Mouse (Mus musculus) left cerebral cortex, adult 18-20 months (tissue): ENCODE measurements around the gene Hist1h2ac. TPM values are rescaled to one million over a fixed set of nuclear protein-coding genes. Genes with fewer than 3 reads are reported as not detected.

Experiments
- DNase-seq, 2 experiments: peaks; one replicate each; pipeline ENCODE4 v3.0.0; 2021 to 2022; ENCODE audit warnings: low spot score in 2 of 2, mixed read lengths in 1 of 2
- microRNA-seq, 2 experiments: library from miRNA; unstranded; fragments of <30 nt; microRNA quantifications; one replicate each; pipeline ENCODE4 v1.2.0; 2021
- total RNA-seq, 2 experiments: library from RNA; stranded (reverse); gene quantifications; 2 replicates each; pipeline ENCODE4 v1.2.3; 2021

The Hist1h2ac gene
- total RNA-seq, 2 experiments from 2014 or later, result 2.4 to 2.5 TPM

DNA sequence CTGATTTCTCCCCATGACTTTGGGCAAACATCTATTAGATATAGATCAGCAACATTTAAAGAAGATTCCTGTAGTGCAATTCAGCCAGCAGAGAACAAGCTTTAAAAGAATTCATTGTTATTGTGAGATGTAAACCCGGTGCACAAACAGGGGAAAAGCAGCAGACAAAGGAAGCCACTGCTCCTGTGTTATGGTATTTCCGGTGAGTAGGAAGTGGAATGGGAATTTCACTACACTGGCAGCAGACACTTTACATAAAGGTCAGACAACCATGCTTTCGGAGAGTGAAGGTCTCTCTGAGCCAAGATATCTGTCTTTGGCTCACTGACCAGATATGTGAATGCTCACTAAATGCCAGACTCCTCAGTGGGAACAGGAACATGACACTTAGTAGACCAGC is 21.2 kb downstream of the Hist1h2ac start:
- DNase-seq, result no peak

DNA sequence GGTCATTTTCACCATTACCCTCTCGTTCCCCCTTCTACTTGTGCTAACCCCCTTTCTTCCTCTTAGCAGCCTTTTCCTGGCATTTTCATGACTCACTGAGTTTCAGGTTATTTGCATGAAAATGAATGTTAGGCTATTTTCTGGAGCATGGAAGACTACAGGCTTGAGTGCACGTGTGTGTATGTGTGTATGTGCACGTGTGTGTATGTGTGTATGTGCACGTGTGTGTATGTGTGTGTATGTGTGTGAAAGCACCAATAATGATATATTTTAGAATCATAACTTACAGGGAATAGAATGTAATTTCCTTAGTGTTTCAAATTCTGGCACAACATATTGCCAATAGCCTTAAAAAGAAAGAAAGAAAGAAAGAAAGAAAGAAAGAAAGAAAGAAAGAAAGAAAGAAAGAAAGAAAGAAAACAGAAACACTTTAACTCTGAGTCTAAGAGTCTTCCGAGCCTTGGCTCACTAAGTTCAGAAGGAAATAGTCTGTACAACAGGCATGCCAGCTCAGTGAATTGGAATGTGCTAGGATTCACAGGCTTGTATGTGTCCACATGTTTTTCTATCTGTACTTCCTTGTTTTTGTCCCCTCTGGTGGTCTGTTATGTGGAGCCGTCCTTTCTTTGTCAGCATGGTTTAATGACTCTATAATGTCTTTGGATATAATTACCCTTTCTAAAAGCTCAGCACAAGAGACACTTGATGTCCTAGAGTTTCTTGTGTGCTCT is 23.9 kb downstream of the Hist1h2ac start:
- no peak for DNase-seq

Small RNA genes within 50 kb of the gene (microRNA-seq; reads per million reads assigned to microRNA genes)
- gene Gm44350, result 0 reads per million in 2 experiments

Other genes with a start within 250 kb of the Hist1h2ac start
- gene Btn1a1, start 218.0 kb downstream of the Hist1h2ac start, total RNA-seq, result not detected
- 1 to 10 TPM; 1.3 to 1.9 TPM for gene Btn2a2, start 195.1 kb downstream of the Hist1h2ac start, total RNA-seq
- gene Hist1h4h, start 152.9 kb downstream of the Hist1h2ac start, total RNA-seq, result 100 to 1,000 TPM; 329 to 333 TPM
- 1 to 10 TPM; 1.5 to 3.4 TPM for gene Hist1h2af, start 150.0 kb downstream of the Hist1h2ac start, total RNA-seq
- gene Hist1h3g, start 148.5 kb downstream of the Hist1h2ac start, total RNA-seq, result 1 to 10 TPM; 3.1 to 3.5 TPM
- under 1 TPM; 0.54 to 0.67 TPM for gene Hist1h2bh, start 140.6 kb downstream of the Hist1h2ac start, total RNA-seq
- gene Hist1h3f, start 139.9 kb downstream of the Hist1h2ac start, total RNA-seq, result 10 to 100 TPM; 16.3 to 17.0 TPM
- gene Hist1h4f, start 132.3 kb downstream of the Hist1h2ac start, total RNA-seq, result 100 to 1,000 TPM; 168 to 177 TPM
- gene Hist1h1d, start 130.7 kb downstream of the Hist1h2ac start, total RNA-seq, result 1 to 10 TPM; 3.1 to 3.7 TPM
- gene Hist1h3e, start 121.6 kb downstream of the Hist1h2ac start, total RNA-seq, result 10 to 100 TPM; 47.4 to 48.5 TPM
- gene Hist1h2ae, start 112.7 kb downstream of the Hist1h2ac start, total RNA-seq, result 1 to 10 TPM; 4.3 to 7.1 TPM
- gene Hist1h2bg, start 112.6 kb downstream of the Hist1h2ac start, total RNA-seq, result 10 to 100 TPM; 61.6 to 70.8 TPM
- 10 to 100 TPM; 14.7 to 26.1 TPM for gene Hist1h2bf, start 109.8 kb downstream of the Hist1h2ac start, total RNA-seq
- gene Hist1h2ad, start 109.6 kb downstream of the Hist1h2ac start, total RNA-seq, result 10 to 100 TPM in 1 of 2 experiments, 1 to 10 TPM in 1; 6.3 to 11.0 TPM
- gene Hist1h3d, start 108.2 kb downstream of the Hist1h2ac start, total RNA-seq, result 10 to 100 TPM in 1 of 2 experiments, 1 to 10 TPM in 1; 9.3 to 10.4 TPM
- gene Hist1h4d, start 102.3 kb downstream of the Hist1h2ac start, total RNA-seq, result 100 to 1,000 TPM; 166 to 191 TPM
- 1 to 10 TPM; 7.9 TPM for gene Hist1h2be, start 62.8 kb downstream of the Hist1h2ac start, total RNA-seq
- 10 to 100 TPM; 49.2 to 54.0 TPM for gene Hist1h1e, start 61.4 kb downstream of the Hist1h2ac start, total RNA-seq
- 10 to 100 TPM; 29.7 to 32.4 TPM for gene Hist1h2bc, start 251 bp upstream of the Hist1h2ac start, total RNA-seq
- not detected for gene Hist1h1t, start 11.9 kb upstream of the Hist1h2ac start, total RNA-seq
- 100 to 1,000 TPM; 114 to 117 TPM for gene Hist1h4c, start 14.5 kb upstream of the Hist1h2ac start, total RNA-seq
- 1 to 10 TPM; 3.4 to 3.9 TPM for gene Hfe, start 26.9 kb upstream of the Hist1h2ac start, total RNA-seq
- 10 to 100 TPM; 55.8 to 61.1 TPM for gene Hist1h1c, start 54.9 kb upstream of the Hist1h2ac start, total RNA-seq
- not detected for gene Hist1h3c, start 61.7 kb upstream of the Hist1h2ac start, total RNA-seq
- gene Hist1h2bb, start 62.8 kb upstream of the Hist1h2ac start, total RNA-seq, result 10 to 100 TPM; 17.8 to 19.6 TPM
- 10 to 100 TPM; 17.2 to 22.5 TPM for gene Hist1h2ab, start 67.2 kb upstream of the Hist1h2ac start, total RNA-seq
- gene Hist1h3b, start 68.3 kb upstream of the Hist1h2ac start, total RNA-seq, result 1 to 10 TPM; 4.3 to 9.9 TPM
- 10 to 100 TPM; 92.6 to 94.4 TPM for gene Hist1h4b, start 73.1 kb upstream of the Hist1h2ac start, total RNA-seq
- 10 to 100 TPM; 64.4 to 74.0 TPM for gene Hist1h4a, start 77.3 kb upstream of the Hist1h2ac start, total RNA-seq
- gene Hist1h3a, start 78.4 kb upstream of the Hist1h2ac start, total RNA-seq, result 10 to 100 TPM; 42.3 to 45.0 TPM
- gene Hist1h1a, start 79.7 kb upstream of the Hist1h2ac start, total RNA-seq, result 10 to 100 TPM; 24.9 to 25.2 TPM
- gene Trim38, start 86.0 kb upstream of the Hist1h2ac start, total RNA-seq, result not detected
- gene Slc17a2, start 123.0 kb upstream of the Hist1h2ac start, total RNA-seq, result not detected
- not detected for gene Slc17a3, start 155.5 kb upstream of the Hist1h2ac start, total RNA-seq
- gene Slc17a1, start 183.8 kb upstream of the Hist1h2ac start, total RNA-seq, result not detected
- not detected for gene Slc17a4, start 231.1 kb upstream of the Hist1h2ac start, total RNA-seq